Mouse (Mus musculus): ENCODE measurements around the gene Igfbp2. TPM values are rescaled to one million over a fixed set of nuclear protein-coding genes. Genes with fewer than 3 reads are reported as not detected.

The Igfbp2 gene
- polyA plus RNA-seq, 1 experiment from 2014 or later = 262 TPM

DNA sequence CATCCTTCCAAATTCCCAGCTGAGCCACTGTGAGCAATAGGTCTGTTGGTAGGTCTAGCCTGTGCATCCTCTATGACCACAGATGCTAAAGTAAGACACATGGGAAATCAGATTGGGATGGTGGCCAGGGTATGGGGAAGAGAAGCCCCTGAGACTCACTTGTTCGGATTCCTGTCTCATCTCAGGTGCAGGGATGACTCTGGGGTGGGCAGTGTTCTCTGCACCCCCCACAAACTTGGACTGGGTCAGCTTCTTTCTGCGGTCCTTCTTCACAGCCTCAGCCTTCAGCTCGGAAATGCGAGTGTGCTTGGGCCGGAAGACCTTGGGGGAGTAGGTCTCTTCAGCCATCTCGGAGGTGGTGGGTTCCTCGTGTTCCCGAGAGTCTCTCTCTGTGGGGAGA is 39.4 kb downstream of the Igfbp2 start:
- WGBS = 87% methylated on average over 8 of the region's 8 CpGs
- no peak for ATAC-seq

GRCm38 (mm10) chr1:72864272-72864671 is 40.0 kb downstream of the Igfbp2 start:
- no peaks in the 10 kb centered on the region for H3K27me3 ChIP-seq (ENCODE audit: control insufficient read depth, insufficient read depth, low read depth, low read length)
- H3K36me3 ChIP-seq (ENCODE audit: control insufficient read depth, insufficient read depth, low read length) = no peaks in the 10 kb centered on the region
- peaks cover 5% of the 10 kb centered on the region for H3K4me1 ChIP-seq (ENCODE audit: control insufficient read depth, insufficient read depth, low read length)
- no peak overlapping the region for H3K4me2 ChIP-seq (ENCODE audit: low read length)
- WGBS = 80% methylated on average over 3 of the region's 3 CpGs
- H3K9me3 ChIP-seq (replicated peaks; ENCODE audit: control insufficient read depth, low read length, poor library complexity, severe bottlenecking) = no peaks in the 10 kb centered on the region
- H3K27ac ChIP-seq (ENCODE audit: low read length) = no peak overlapping the region
- no peak for ATAC-seq
- no peak overlapping the region for H3K4me3 ChIP-seq (ENCODE audit: low read depth, low read length)
- H3K9ac ChIP-seq (ENCODE audit: low read depth, low read length) = no peak overlapping the region

More for the DNA sequence above, 39.4 kb downstream of the Igfbp2 start:
- peaks cover 11% of the 10 kb centered on the region for H3K4me1 ChIP-seq (ENCODE audit: control insufficient read depth, insufficient read depth, low read length)
- H3K9ac ChIP-seq (ENCODE audit: low read depth, low read length) = no peak overlapping the region
- no peaks in the 10 kb centered on the region for H3K9me3 ChIP-seq (replicated peaks; ENCODE audit: control insufficient read depth, low read length, poor library complexity, severe bottlenecking)
- H3K4me3 ChIP-seq (ENCODE audit: low read depth, low read length) = no peak overlapping the region
- no peak overlapping the region for H3K27ac ChIP-seq (ENCODE audit: low read length)
- H3K36me3 ChIP-seq (ENCODE audit: control insufficient read depth, insufficient read depth, low read length) = no peaks in the 10 kb centered on the region
- H3K27me3 ChIP-seq (ENCODE audit: control insufficient read depth, insufficient read depth, low read depth, low read length) = no peaks in the 10 kb centered on the region
- no peak overlapping the region for H3K4me2 ChIP-seq (ENCODE audit: low read length)

- Histone ChIP-seq H3K9ac (ENCODE audit: low read depth, low read length) (0 out of 2 replicates have a peak overlapping the region, but pooled peaks have one; percentile 16), H3K27ac (ENCODE audit: low read length) (no peak overlapping the region)
These were observed 41.6 kb downstream of the Igfbp2 start for GRCm38 (mm10) chr1:72865900-72866299.

GRCm38 (mm10) chr1:72866417-72866816 is 42.1 kb downstream of the Igfbp2 start:
- Histone ChIP-seq H3K9ac (ENCODE audit: low read depth, low read length) (0 out of 2 replicates have a peak overlapping the region, but pooled peaks have one; percentile 16), H3K27ac (ENCODE audit: low read length) (no peak overlapping the region), H3K4me3 (ENCODE audit: low read depth, low read length) (no peak overlapping the region), H3K4me1 (ENCODE audit: control insufficient read depth, insufficient read depth, low read length) (peaks cover 19% of the 10 kb centered on the region), H3K36me3 (ENCODE audit: control insufficient read depth, insufficient read depth, low read length) (no peaks in the 10 kb centered on the region), H3K4me2 (ENCODE audit: low read length) (no peak overlapping the region), H3K9me3 (replicated peaks; ENCODE audit: control insufficient read depth, low read length, poor library complexity, severe bottlenecking) (no peaks in the 10 kb centered on the region), H3K27me3 (ENCODE audit: control insufficient read depth, insufficient read depth, low read depth, low read length) (no peaks in the 10 kb centered on the region)
- no peak for ATAC-seq
- 57% methylated on average over 5 of the region's 5 CpGs for WGBS

More at GRCm38 (mm10) chr1:72865900-72866299, 41.6 kb downstream of the Igfbp2 start:
- H3K4me3 ChIP-seq (ENCODE audit: low read depth, low read length) = no peak overlapping the region
- H3K27me3 ChIP-seq (ENCODE audit: control insufficient read depth, insufficient read depth, low read depth, low read length) = no peaks in the 10 kb centered on the region
- ATAC-seq = peak; percentile 25; the same call in 1 of the 2 replicates
- H3K4me2 ChIP-seq (ENCODE audit: low read length) = no peak overlapping the region; the same call in 1 of the 2 replicates
- H3K9me3 ChIP-seq (replicated peaks; ENCODE audit: control insufficient read depth, low read length, poor library complexity, severe bottlenecking) = no peaks in the 10 kb centered on the region
- WGBS = 11% methylated on average over 6 of the region's 6 CpGs
- H3K4me1 ChIP-seq (ENCODE audit: control insufficient read depth, insufficient read depth, low read length) = peaks cover 18% of the 10 kb centered on the region
- no peaks in the 10 kb centered on the region for H3K36me3 ChIP-seq (ENCODE audit: control insufficient read depth, insufficient read depth, low read length)

GRCm38 (mm10) chr1:72867346-72867745 is 43.0 kb downstream of the Igfbp2 start:
- H3K4me1 ChIP-seq (ENCODE audit: control insufficient read depth, insufficient read depth, low read length) = peaks cover 19% of the 10 kb centered on the region
- H3K27ac ChIP-seq (ENCODE audit: low read length) = no peak overlapping the region
- no peak overlapping the region for H3K9ac ChIP-seq (ENCODE audit: low read depth, low read length)
- no peak overlapping the region for H3K4me3 ChIP-seq (ENCODE audit: low read depth, low read length)
- no peaks in the 10 kb centered on the region for H3K36me3 ChIP-seq (ENCODE audit: control insufficient read depth, insufficient read depth, low read length)
- no peak overlapping the region for H3K4me2 ChIP-seq (ENCODE audit: low read length)
- 39% methylated on average over 1 of the region's 1 CpGs for WGBS
- no peaks in the 10 kb centered on the region for H3K9me3 ChIP-seq (replicated peaks; ENCODE audit: control insufficient read depth, low read length, poor library complexity, severe bottlenecking)
- no peak for ATAC-seq
- H3K27me3 ChIP-seq (ENCODE audit: control insufficient read depth, insufficient read depth, low read depth, low read length) = no peaks in the 10 kb centered on the region

DNA sequence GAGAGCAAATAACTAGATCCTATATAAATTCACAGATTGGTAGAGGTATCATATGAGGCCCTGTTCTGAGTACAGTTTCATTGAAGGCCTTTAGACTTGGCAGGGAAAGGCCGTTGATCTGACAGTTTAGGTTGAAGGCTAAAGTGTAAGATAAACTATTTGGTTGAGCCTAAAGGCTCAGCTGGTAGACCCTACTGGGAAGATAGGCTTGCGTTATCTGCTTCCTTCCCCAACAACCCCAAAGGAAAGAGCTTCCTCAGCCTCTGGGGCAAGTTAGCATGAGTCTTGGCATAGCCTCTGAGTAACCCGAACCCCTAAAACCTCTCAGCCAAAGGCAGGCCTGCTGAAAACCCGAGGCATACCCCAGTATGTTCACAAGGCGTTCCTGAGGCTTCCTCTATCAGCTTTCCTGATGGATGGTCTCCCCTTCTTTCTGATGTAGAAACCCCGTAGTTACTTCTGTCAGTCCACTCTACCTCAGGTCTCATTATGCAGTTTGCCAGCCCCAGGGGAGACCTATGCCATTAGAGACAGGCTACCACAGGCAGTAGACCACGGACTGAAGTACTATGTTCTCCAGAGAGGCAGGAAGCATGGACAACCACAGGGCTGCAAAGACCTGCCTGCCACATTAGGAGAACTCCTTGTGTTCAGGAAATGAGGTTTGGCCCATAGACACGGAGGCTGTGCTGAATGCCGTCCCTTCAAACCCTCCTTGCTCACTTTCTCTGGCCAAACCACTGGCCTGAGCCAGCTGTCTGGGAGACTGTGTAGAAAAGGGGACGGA is 44.3 kb downstream of the Igfbp2 start:
- no peaks in the 10 kb centered on the region for H3K36me3 ChIP-seq (ENCODE audit: control insufficient read depth, insufficient read depth, low read length)
- no peaks in the 10 kb centered on the region for H3K27me3 ChIP-seq (ENCODE audit: control insufficient read depth, insufficient read depth, low read depth, low read length)
- no peak for ATAC-seq
- H3K9ac ChIP-seq (ENCODE audit: low read depth, low read length) = no peak overlapping the region
- 81% methylated on average over 10 of the region's 10 CpGs for WGBS
- H3K4me1 ChIP-seq (ENCODE audit: control insufficient read depth, insufficient read depth, low read length) = peaks cover 27% of the 10 kb centered on the region
- H3K4me3 ChIP-seq (ENCODE audit: low read depth, low read length) = no peak overlapping the region
- H3K27ac ChIP-seq (ENCODE audit: low read length) = no peak overlapping the region
- H3K4me2 ChIP-seq (ENCODE audit: low read length) = no peak overlapping the region
- H3K9me3 ChIP-seq (replicated peaks; ENCODE audit: control insufficient read depth, low read length, poor library complexity, severe bottlenecking) = no peaks in the 10 kb centered on the region

GRCm38 (mm10) chr1:72869275-72869674 is 45.0 kb downstream of the Igfbp2 start:
- no peak overlapping the region for H3K27ac ChIP-seq (ENCODE audit: low read length)
- no peaks in the 10 kb centered on the region for H3K9me3 ChIP-seq (replicated peaks; ENCODE audit: control insufficient read depth, low read length, poor library complexity, severe bottlenecking)
- H3K4me1 ChIP-seq (ENCODE audit: control insufficient read depth, insufficient read depth, low read length) = peaks cover 30% of the 10 kb centered on the region
- no peak overlapping the region for H3K4me2 ChIP-seq (ENCODE audit: low read length)
- H3K36me3 ChIP-seq (ENCODE audit: control insufficient read depth, insufficient read depth, low read length) = no peaks in the 10 kb centered on the region
- H3K27me3 ChIP-seq (ENCODE audit: control insufficient read depth, insufficient read depth, low read depth, low read length) = no peaks in the 10 kb centered on the region
- H3K4me3 ChIP-seq (ENCODE audit: low read depth, low read length) = no peak overlapping the region
- ATAC-seq = no peak
- no peak overlapping the region for H3K9ac ChIP-seq (ENCODE audit: low read depth, low read length)

- Histone ChIP-seq H3K4me1 (ENCODE audit: control insufficient read depth, insufficient read depth, low read length) (peaks cover 36% of the 10 kb centered on the region), H3K4me3 (ENCODE audit: low read depth, low read length) (peak overlapping the region; percentile 51), H3K27me3 (ENCODE audit: control insufficient read depth, insufficient read depth, low read depth, low read length) (no peaks in the 10 kb centered on the region), H3K36me3 (ENCODE audit: control insufficient read depth, insufficient read depth, low read length) (no peaks in the 10 kb centered on the region), H3K9me3 (replicated peaks; ENCODE audit: control insufficient read depth, low read length, poor library complexity, severe bottlenecking) (no peaks in the 10 kb centered on the region), H3K9ac (ENCODE audit: low read depth, low read length) (peak overlapping the region; percentile 72), H3K27ac (ENCODE audit: low read length) (peak overlapping the region; percentile 85; the same call in 1 of the 2 replicates), H3K4me2 (ENCODE audit: low read length) (peak overlapping the region; percentile 81)
- no peak for ATAC-seq
- 5% methylated on average over 22 of the region's 22 CpGs for WGBS
These were observed 45.6 kb downstream of the Igfbp2 start for GRCm38 (mm10) chr1:72869681-72870614.
